Mouse (Mus musculus): ENCODE data around the gene Defb38.

The Defb38 gene

GRCm38 (mm10) chr8:19026466-19026865 is at the start of gene Defb38:
Gene Defb38 (minus strand): TSS chr8:19026566.
- no peak for TF ChIP-seq GATA4 (IDR thresholded peaks at IDR 0.05; ENCODE audit: insufficient replicate concordance, low read length)

GRCm38 (mm10) chr8:19066013-19066412 is 39.6 kb upstream of the Defb38 start:
- no peak for TF ChIP-seq GATA4 (IDR thresholded peaks at IDR 0.05; ENCODE audit: insufficient replicate concordance, low read length)

- no peak for TF ChIP-seq GATA4 (IDR thresholded peaks at IDR 0.05; ENCODE audit: insufficient replicate concordance, low read length)
These were observed 38.3 kb upstream of the Defb38 start, which contains the start of gene Defb39 for GRCm38 (mm10) chr8:19064710-19065109. Gene Defb39 (minus strand): TSS chr8:19064810.

GRCm38 (mm10) chr8:19062891-19063290 is 36.5 kb upstream of the Defb38 start:
- no peak for TF ChIP-seq GATA4 (IDR thresholded peaks at IDR 0.05; ENCODE audit: insufficient replicate concordance, low read length)

- TF ChIP-seq GATA4 (IDR thresholded peaks at IDR 0.05; ENCODE audit: insufficient replicate concordance, low read length): no peak
These were observed 18.9 kb upstream of the Defb38 start for GRCm38 (mm10) chr8:19045242-19045641.
